Mouse (Mus musculus): Measurements from ENCODE around the gene Gmfb.
"Not testable (repeated sequence)": the region's sequence is repeated elsewhere in the genome, so short reads cannot be mapped to it uniquely, and the experiment has no call there.

Gene Gmfb

DNA sequence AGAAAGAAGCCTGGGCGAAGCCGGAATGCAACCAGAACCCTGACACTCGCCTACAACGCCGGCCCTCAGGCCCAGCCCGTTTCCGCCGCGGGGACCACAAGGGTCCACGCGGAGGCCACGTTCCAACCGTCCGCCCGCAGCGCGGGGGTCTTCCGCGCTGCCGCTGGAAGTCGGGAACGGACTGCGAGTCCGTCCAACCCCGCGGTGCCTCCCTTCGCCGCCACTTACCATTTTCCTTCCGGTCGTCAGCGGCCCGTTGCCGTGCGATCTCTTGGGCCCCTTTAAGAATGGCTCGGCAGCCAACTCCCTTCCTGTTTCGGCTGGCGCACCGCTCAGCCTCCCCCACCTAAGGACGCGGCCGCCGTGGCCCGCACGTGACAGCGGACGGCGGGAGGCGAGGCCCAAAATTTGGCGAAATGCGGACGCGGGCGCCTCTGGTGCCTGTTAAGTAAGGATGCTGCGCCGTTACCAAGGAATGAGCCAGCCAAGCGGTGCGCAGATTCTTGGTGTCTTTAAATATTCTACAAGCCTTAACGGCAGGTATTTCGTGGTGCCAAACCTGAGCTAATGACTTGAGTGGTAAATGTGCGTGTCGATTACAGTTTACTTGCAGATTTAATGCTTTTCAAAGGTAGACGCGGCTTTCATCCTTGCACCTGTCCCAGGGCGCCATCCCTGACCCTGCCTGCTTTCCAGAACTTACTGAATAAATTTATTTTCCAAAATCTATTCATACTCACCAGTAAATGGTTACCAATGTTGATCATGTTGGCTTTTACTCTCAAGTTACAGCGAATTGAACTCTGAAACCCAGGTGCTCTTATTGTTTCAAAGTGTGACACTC, at the start of gene Gmfb:
Gene Gmfb (minus strand): TSS at position 370 of the 844 bp plus-strand sequence.
- in situ Hi-C loops (cut with MboI) = no loop called here

DNA sequence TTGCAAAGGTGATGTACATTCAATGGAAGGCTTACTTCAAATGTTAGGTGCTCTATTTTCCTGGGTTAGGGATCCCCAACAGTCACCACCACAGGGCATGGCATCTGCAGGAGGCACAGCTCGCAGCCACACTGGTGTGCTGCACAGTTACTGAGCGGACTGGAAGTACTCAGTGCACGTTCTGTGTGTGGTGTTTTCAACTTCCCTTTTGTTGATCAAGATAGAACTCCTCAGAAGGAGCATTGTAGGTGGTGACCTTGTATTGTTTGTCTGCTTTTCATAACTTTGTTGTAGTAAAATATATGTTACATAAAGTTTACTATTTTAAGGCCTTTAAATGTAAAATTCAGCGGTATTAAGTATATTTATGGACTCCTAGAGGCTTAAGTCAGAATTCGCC, 40.9 kb upstream of the Gmfb start:
- in situ Hi-C loops (cut with MboI) = no loop called here

DNA sequence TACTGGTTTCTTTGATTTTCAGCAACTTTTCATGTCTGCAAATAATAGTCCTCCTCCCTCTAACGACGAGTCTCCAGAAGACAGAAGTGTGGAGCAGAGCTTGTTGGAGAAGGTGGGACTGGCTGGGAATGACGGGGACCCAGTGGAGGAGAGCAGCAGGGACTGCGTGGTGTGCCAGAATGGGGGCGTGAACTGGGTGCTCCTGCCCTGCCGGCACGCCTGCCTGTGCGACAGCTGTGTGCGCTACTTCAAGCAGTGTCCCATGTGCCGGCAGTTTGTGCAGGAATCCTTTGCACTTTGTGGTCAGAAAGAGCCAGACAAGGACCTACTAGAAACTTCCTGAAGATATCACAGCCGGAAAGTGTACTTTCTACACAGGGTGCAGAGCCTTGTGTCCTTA, 31.6 kb upstream of the Gmfb start:
- in situ Hi-C loops (cut with MboI) = no loop called here

DNA sequence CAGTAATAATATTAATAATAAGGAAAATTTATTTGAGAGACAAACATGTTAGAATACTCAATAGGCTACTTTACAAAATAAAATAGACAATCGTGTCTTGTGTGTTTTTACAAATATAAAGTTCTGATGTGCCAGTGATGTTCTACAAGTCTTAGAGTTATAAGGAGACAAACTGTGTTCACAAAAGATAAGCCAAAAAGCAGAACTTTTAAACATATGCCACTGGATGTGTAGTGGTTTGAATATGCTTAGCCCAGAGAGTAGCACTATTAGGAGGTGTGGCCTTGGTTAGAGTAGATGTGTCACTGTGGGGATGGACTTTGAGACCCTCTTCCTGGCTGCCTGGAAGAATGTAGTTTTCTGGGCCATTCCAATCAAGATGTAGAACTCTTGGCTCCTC, 27.7 kb upstream of the Gmfb start:
- in situ Hi-C loops (cut with MboI) = no loop called here

DNA sequence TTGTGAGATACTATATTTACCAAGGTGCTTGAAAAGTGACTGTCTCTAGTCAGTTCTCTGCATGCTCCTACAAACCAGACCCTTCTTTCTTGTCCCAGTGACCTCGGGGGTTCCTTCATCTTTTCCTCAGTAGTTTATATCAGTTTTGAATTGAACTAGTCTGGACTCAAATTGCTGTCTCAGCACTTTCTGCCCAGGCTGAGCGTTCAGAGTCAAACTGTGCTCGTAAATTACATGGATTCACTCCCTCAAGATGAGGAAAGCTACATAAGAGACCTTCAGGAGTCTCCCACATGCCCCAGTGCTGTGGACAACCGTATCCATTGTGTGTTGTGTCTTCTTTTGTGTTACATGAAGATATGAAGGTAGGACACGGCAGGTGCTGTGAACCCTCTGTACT, 26.7 kb upstream of the Gmfb start:
- in situ Hi-C loops (cut with MboI) = no loop called here

DNA sequence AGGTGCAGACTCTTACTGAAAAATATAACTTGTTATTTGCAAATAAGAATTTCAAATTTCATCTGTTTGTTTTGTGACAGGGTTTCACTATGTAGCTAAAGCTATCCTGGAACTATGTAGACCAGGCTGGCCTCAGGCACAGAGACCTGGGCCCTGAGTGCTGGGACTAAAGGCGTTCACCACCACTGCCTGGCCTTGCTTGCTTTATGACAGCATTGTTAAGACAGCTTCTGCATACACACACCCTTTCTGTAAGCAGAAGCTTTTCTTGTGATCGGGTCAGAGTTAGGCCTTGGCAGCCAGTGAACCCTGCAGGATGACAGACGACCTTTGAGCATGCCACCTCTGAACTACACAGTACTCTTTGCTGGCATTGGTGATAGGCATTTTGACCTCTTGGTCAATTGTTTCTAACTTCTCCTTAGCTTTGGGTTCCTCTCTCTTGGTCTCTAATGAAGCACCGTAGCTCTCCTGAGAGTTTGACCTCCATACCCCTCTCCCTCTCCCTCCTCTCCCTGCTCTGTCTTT, 26.1 kb upstream of the Gmfb start:
- in situ Hi-C loops (cut with MboI) = no loop called here

DNA sequence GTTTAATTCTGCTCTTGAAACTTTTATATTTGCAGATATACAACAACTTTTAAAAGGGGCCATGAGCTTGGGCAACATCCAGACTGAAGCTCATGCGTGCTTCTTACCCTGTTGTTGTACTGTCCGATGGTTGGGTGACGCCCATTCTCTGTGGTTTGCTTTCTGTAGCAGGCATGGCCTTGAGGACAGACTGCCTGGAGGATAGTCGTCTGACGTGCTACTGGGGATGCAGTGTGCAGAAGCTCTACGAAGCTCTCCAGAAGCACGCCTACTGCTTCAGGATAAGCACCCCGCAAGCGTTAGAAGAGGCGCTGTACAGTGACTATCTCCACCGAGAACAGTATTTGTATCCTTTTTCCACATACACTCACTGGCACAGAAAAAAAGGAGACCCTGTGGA, 23.7 kb upstream of the Gmfb start:
- in situ Hi-C loops (cut with MboI) = no loop called here

DNA sequence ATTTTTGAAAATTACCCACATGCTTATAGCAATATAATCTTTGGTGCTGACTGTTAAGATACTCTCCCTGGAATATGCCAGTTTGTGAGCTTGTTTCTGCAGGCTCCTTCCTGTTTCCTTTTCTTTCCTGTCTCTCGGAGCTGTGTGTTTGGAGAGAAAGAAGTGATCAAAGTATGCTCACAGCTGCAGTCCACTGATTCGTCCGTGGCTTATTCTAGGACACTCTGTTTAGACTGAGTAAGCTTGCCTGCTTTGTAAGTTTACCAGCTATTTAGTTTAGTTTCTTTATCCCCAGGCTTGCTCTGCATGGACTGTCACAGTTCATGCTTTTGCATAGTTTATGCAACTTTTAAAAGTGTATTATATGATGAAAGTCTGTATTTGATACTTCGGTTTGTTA, 17.3 kb upstream of the Gmfb start:
- in situ Hi-C loops (cut with MboI) = no loop called here

DNA sequence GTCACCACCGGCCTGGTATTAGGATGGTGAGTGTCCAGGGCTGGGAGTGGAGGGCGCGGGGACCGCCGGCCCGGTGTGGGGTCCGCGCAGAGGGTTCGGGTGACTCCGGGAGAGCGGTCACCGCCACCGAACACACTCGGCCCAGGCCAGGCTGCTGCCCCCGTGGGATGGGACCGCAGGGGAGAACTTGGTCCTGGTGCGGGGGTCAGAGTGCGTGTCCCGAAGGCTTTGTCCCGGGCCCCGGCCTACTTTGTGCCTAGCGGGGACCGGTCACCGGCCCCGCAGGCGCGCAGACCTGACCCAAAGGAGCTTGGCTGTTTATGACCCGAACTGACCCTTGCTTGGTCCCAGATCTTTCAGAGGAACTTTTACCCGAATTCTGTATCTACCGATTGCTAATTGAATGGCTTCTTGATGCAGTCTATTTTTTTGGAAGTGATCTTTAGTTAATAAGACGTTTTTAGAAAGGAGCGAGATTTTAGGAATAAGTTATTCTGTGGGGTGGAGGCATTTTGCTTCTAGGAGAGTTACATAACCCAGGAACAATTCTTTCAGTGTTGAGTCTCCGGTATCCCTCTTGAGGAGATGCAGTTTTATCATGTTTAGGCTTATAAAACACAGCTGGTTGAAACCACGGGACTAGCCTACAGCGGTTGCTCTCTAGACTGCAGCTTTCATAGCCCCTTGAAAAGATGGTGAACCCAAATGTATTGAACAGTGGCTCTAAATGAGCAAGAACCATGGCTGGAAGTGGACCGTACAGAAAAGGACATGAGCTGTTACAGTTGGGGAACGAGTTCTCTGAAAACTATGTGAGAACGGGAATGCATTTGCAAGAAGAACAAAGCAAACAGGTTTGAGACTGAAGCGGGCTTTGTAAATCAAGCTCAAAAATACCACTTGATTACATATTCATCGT, 10.6 kb upstream of the Gmfb start:
- in situ Hi-C loops (cut with MboI) = no loop called here

DNA sequence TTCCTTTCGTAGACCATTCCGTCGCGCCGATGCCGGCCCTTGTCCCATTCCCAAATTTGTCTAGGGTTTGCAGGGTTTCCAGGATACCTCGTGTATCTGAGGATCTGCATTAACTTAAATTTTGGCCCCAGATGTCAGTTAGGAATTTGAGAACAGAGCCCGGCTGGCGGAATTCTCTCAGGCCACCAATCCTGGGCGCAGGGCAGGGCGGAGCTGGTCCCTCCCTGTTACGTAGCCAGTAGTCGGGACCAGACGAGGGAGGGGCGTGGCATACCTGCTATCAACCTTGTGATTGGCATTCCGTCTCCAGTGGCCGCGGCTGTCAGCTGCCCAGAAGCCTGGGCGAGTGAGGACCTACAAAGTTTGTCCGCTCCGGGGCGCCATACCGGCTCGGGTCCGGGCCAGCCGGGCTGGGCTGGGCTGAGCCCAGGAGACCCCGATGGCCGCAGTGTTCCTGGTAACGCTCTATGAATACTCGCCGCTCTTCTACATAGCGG, 9.8 kb upstream of the Gmfb start, which contains the start of gene Cgrrf1:
Gene Cgrrf1 (plus strand): TSS at position 289 of the 497 bp plus-strand sequence.
- in situ Hi-C loops (cut with MboI) = no loop called here

DNA sequence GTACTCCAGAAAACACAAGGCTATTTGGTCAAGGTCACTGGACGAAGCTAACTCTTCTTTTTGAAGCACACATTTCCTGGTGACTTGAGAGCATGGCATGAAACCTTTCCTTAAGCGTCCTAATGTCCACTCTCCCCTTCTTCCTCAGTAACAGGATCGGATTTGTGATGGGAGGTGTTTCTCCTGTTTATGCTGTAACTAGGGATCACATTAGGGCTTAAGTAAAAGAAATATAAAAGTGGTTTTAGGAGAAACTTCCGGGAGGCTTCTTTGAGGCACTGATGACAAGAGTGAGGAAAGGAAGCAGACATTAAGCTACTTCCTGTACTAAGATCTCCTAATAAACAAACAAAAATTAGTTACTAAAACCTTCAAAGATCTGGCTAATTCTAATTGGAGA, 9.3 kb upstream of the Gmfb start:
- in situ Hi-C loops (cut with MboI) = no loop called here

DNA sequence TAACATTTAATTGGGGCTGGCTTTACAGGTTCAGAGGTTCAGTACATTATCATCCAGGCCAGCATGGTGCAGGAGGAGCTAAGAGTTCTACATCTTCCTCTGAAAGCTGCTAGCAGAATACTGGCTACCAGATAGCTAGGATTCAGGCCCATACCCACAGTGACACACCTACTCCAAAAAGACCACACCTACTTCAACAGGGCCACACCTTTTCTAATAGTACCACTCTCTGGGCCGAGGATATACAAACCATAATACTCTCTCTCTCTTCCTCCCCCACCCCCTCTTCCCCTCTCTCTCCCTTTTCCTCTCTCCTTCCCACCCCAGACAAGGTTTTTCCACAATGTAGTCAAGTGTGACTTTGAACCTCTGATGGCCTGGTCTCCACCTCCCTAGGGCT, 5.4 kb upstream of the Gmfb start:
- in situ Hi-C loops (cut with MboI) = no loop called here

DNA sequence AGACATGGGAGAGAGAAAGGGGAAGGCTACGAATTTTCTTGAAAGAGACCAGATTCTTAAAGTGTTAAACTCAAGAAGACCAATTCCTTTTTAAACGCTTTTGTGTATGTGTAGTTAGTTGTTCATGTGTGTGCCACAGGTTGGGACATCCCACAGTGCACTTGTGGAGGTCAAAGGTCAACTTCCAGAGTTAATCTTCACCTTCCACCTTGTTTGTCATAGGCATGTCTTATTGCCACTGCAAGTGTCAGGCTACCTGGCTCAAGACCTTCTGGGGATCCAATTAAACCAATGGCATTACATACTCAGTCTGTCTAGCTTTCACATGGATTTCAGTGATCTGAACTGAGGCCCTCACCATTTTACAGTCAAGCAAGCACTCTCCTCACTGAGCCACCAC, 2.0 kb upstream of the Gmfb start:
- in situ Hi-C loops (cut with MboI) = no loop called here

DNA sequence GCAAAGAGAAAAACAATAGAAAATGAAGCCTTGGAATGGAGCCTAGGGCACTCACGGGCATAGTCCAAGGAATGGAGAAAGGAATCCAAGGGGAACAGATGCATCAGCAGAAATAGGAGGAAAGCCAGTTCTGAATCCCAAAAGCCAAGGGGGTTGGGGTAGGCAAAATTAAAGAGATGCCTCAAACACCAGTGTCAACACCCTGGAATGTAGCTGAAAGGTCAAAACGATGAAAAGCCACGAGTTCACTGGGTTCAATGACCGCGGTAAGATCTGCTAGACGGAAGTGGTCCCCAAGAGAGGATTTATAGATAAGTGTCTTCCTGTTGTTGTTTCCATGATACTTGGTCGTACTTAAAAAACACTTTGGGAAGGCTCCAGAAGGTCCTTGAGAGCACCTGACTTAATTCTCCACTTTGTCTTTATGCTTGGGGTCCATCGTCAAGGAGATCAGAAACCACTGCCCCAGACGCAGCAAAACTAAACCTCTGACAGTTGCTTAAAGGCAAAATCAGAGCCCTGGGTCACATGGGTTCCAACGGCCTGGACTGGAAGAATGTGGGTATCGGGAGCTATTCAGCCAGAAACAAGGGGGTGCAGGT, 670 bp downstream of the Gmfb start:
- in situ Hi-C loops (cut with MboI) = no loop called here

DNA sequence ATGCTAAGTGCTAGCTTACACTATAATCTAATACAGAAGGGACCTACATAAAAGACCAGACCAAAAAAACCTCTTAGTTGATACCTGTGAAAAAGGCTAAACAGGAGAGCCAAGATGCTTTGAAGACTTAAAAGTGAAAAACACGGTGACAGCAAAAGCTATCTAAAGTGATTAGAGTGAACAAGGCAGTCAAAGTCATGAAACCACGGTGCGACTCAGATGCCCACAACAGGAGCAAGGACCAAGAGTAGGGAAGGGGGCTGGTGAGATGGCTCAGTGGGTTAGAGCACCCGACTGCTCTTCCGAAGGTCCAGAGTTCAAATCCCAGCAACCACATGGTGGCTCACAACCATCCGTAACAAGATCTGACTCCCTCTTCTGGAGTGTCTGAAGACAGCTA, 2.1 kb downstream of the Gmfb start:
- in situ Hi-C loops (cut with MboI) = not testable (repeated sequence)

DNA sequence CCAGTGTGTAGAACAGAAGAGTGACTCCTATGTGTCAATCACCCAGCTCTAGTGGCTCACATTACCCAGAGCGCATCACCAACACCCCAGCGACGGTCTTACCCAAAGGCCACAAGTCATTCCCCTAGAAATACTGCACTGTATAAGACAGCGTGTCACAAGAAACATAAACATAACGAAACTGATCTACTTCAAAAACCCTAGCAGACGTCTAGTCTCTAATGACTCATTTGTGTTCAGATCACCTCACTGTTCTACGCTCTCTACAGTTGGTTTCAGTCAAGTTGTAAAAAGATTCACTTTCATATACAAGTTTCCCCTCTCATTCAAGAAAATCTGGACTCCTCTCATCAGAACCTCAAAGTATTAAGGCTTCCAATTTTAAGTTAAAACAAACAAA, 3.3 kb downstream of the Gmfb start:
- in situ Hi-C loops (cut with MboI) = no loop called here

DNA sequence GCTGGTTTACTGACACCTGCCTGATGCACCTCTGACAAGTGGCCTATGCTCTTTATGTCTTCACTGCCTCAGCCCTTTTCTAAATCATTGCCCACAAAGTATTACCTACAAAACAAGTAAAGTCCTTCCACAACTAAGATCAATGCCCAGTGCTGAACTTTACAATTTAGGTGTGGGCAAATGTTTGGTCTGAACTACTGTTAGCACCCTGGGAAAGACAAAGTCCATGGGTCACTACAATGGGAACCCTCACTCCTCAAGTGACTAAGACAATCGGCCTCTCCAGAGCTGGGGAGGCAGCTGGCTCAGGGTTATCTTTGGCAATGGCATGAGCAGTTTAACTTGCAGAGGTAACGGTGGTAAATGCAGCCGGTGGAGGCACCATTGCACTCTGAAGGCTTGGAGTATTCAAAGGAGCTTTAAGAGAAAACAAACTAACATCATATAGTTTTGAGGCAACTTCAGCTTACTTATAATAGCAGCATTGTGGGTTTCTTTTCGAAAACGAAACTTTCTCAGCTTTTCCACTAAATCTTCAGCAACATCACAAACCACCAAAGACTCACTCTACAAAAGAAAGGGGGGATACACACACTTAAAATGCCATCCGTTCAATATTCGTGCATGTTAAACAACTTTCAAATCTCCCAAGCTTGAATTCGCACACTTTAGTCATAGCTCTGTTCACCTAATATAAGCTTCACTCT, 5.0 kb downstream of the Gmfb start:
- in situ Hi-C loops (cut with MboI) = no loop called here

DNA sequence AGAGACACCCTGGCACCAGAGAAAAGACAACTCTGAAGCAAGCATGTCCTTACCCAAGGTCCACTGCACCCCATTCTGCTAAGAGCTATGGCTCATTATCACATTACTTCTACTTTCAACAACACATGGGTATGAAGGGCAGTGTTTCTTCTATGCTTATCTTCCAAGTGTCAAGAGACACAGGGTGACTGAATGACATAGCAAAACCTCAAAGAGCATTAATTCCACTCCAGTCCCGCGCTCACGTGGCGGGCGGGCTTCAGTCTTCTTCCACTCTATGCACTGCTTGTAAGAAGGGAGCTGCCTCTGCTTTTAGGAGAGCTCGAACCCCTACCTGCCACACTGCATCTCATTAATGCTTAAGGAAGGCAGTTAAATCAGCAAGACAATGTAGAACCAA, 6.4 kb downstream of the Gmfb start:
- in situ Hi-C loops (cut with MboI) = no loop called here

DNA sequence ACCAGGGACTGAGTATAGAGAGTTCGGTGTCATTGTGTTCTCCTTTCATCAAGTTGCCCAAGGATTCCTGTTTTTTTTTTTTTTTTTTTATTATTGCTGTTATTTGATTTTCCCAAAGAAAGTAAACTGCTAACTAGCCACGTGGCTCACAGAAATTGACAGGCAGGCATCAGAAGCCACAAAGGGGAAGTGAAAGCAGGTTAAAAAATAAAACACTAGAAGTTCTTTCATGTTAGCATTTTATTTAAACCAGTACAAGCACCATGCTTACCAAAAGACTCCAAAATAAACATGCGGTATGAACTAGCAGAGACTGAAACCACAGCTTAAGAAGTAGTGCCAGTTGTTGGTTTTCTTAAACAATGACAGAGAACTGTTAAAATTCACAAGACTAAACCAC, 14.1 kb downstream of the Gmfb start:
- in situ Hi-C loops (cut with MboI) = no loop called here

DNA sequence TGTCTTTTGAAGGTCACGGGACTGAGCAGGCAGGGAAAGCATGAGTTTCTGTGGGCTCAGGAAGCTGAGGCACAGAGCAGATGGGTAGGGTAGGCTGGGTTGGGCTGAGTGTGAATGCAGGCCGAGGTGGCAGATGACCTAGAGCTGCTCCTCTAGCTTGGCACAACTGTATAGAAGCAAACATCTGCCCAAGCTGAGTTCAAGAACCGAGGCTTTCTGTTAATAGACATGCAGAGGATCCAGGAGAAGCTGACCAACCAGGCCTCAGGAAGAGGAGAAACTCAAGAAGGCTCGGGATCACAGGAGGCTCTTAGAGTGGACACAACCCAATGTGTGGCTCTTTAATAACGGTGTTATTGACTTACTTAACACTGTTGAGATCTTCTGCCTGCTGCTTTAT, 15.9 kb downstream of the Gmfb start:
- in situ Hi-C loops (cut with MboI) = no loop called here

DNA sequence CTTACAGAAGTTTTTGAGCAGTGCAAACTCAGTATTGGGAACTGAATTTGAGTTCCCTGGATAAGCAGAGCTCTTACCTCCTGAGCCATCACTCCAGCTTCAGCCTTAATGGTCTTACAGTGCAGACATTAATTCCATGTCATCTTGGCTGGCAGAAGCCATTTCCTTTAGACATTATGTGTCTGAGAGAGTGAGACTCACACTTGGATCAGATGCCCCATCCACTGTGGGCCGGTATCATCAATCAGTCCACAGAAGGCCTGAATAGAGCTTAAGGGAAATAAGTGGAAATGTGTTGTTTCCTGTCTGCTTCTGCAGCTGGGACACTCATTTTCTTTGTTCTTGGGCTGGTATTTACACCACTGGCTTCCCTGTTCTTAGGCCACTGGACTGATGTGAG, 18.3 kb downstream of the Gmfb start:
- in situ Hi-C loops (cut with MboI) = no loop called here

DNA sequence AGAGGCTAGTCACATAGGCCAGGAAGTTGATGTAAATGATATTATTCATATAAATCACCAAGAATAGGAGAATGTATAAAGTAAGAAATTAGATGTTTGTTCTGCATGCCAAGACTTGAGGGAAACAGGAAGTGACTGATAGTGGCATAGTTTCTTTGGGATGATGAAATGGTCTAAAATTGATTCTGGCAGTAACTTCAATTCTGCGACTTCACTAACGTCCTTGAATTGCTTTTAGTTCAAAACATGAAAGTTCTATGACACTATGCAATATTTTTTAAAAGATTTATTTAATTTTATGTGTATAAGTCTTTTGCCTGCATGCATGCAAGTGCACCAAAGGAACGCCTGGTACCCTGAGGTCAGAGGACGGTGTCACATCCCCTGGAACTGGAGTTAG, 18.8 kb downstream of the Gmfb start:
- in situ Hi-C loops (cut with MboI) = no loop called here

All from mature B cell (primary cell).